Mouse (Mus musculus): Measurements from ENCODE around the gene Ppp1r35. TPM values are rescaled to one million over a fixed set of nuclear protein-coding genes. Genes with fewer than 3 reads are reported as not detected.

The Ppp1r35 gene
- polyA plus RNA-seq, 1 experiment from 2014 or later: 17.0 TPM

- Histone ChIP-seq H3K27ac (ENCODE audit: low read length) (no peak overlapping the region), H3K9me3 (replicated peaks; ENCODE audit: control insufficient read depth, low read length) (no peaks in the 10 kb centered on the region), H3K36me3 (ENCODE audit: control insufficient read depth, insufficient read depth, low read length) (no peaks in the 10 kb centered on the region), H3K9ac (ENCODE audit: low read length) (no peak overlapping the region), H3K27me3 (ENCODE audit: control insufficient read depth, insufficient read depth, low read length) (no peaks in the 10 kb centered on the region), H3K4me3 (replicated peaks; ENCODE audit: low read length) (no peak overlapping the region), H3K4me1 (ENCODE audit: control insufficient read depth, insufficient read depth, low read length) (no peaks in the 10 kb centered on the region), H3K4me2 (ENCODE audit: low read depth, low read length) (no peak overlapping the region)
- 61% methylated on average over 4 of the region's 4 CpGs for WGBS
- ATAC-seq (ENCODE audit: insufficient read depth, low FRiP score): no peak
These were observed 39.0 kb downstream of the Ppp1r35 start for GRCm38 (mm10) chr5:137817466-137818222.

- WGBS: 60% methylated on average over 4 of the region's 4 CpGs
- Histone ChIP-seq H3K4me1 (ENCODE audit: control insufficient read depth, insufficient read depth, low read length) (no peaks in the 10 kb centered on the region), H3K27me3 (ENCODE audit: control insufficient read depth, insufficient read depth, low read length) (no peaks in the 10 kb centered on the region), H3K27ac (ENCODE audit: low read length) (no peak overlapping the region), H3K4me2 (ENCODE audit: low read depth, low read length) (no peak overlapping the region), H3K9ac (ENCODE audit: low read length) (no peak overlapping the region), H3K9me3 (replicated peaks; ENCODE audit: control insufficient read depth, low read length) (no peaks in the 10 kb centered on the region), H3K4me3 (replicated peaks; ENCODE audit: low read length) (no peak overlapping the region), H3K36me3 (ENCODE audit: control insufficient read depth, insufficient read depth, low read length) (no peaks in the 10 kb centered on the region)
- no peak for ATAC-seq (ENCODE audit: insufficient read depth, low FRiP score)
These were observed 43.5 kb downstream of the Ppp1r35 start for GRCm38 (mm10) chr5:137822126-137822525.

- no peak for ATAC-seq (ENCODE audit: insufficient read depth, low FRiP score)
These were observed 44.0 kb downstream of the Ppp1r35 start for GRCm38 (mm10) chr5:137822602-137823001.

GRCm38 (mm10) chr5:137823455-137824045, 44.9 kb downstream of the Ppp1r35 start:
- Histone ChIP-seq H3K4me2 (ENCODE audit: low read depth, low read length) (no peak overlapping the region), H3K4me3 (replicated peaks; ENCODE audit: low read length) (no peak overlapping the region), H3K4me1 (ENCODE audit: control insufficient read depth, insufficient read depth, low read length) (no peaks in the 10 kb centered on the region), H3K36me3 (ENCODE audit: control insufficient read depth, insufficient read depth, low read length) (no peaks in the 10 kb centered on the region), H3K27me3 (ENCODE audit: control insufficient read depth, insufficient read depth, low read length) (no peaks in the 10 kb centered on the region), H3K27ac (ENCODE audit: low read length) (no peak overlapping the region), H3K9ac (ENCODE audit: low read length) (no peak overlapping the region), H3K9me3 (replicated peaks; ENCODE audit: control insufficient read depth, low read length) (no peaks in the 10 kb centered on the region)
- ATAC-seq (ENCODE audit: insufficient read depth, low FRiP score): no peak
- WGBS: 83% methylated on average over 6 of the region's 6 CpGs

More at GRCm38 (mm10) chr5:137822602-137823001, 44.0 kb downstream of the Ppp1r35 start:
- no peaks in the 10 kb centered on the region for H3K9me3 ChIP-seq (replicated peaks; ENCODE audit: control insufficient read depth, low read length)
- H3K27me3 ChIP-seq (ENCODE audit: control insufficient read depth, insufficient read depth, low read length): no peaks in the 10 kb centered on the region
- H3K4me3 ChIP-seq (replicated peaks; ENCODE audit: low read length): no peak overlapping the region
- no peak overlapping the region for H3K27ac ChIP-seq (ENCODE audit: low read length)
- H3K36me3 ChIP-seq (ENCODE audit: control insufficient read depth, insufficient read depth, low read length): no peaks in the 10 kb centered on the region
- no peak overlapping the region for H3K9ac ChIP-seq (ENCODE audit: low read length)
- no peaks in the 10 kb centered on the region for H3K4me1 ChIP-seq (ENCODE audit: control insufficient read depth, insufficient read depth, low read length)
- no peak overlapping the region for H3K4me2 ChIP-seq (ENCODE audit: low read depth, low read length)
- WGBS: 91% methylated on average over 1 of the region's 1 CpGs

- Histone ChIP-seq H3K27ac (ENCODE audit: low read length) (no peak overlapping the region), H3K9ac (ENCODE audit: low read length) (no peak overlapping the region), H3K27me3 (ENCODE audit: control insufficient read depth, insufficient read depth, low read length) (no peaks in the 10 kb centered on the region), H3K4me1 (ENCODE audit: control insufficient read depth, insufficient read depth, low read length) (no peaks in the 10 kb centered on the region), H3K4me2 (ENCODE audit: low read depth, low read length) (no peak overlapping the region), H3K4me3 (replicated peaks; ENCODE audit: low read length) (no peak overlapping the region), H3K36me3 (ENCODE audit: control insufficient read depth, insufficient read depth, low read length) (no peaks in the 10 kb centered on the region), H3K9me3 (replicated peaks; ENCODE audit: control insufficient read depth, low read length) (no peaks in the 10 kb centered on the region)
- WGBS: 85% methylated on average over 3 of the region's 3 CpGs
- no peak for ATAC-seq (ENCODE audit: insufficient read depth, low FRiP score)
These were observed 46.4 kb downstream of the Ppp1r35 start for GRCm38 (mm10) chr5:137825030-137825429.

GRCm38 (mm10) chr5:137825971-137826370, 47.3 kb downstream of the Ppp1r35 start:
- Histone ChIP-seq H3K4me2 (ENCODE audit: low read depth, low read length) (no peak overlapping the region), H3K36me3 (ENCODE audit: control insufficient read depth, insufficient read depth, low read length) (no peaks in the 10 kb centered on the region), H3K4me1 (ENCODE audit: control insufficient read depth, insufficient read depth, low read length) (no peaks in the 10 kb centered on the region), H3K27ac (ENCODE audit: low read length) (no peak overlapping the region), H3K4me3 (replicated peaks; ENCODE audit: low read length) (no peak overlapping the region), H3K9me3 (replicated peaks; ENCODE audit: control insufficient read depth, low read length) (no peaks in the 10 kb centered on the region), H3K9ac (ENCODE audit: low read length) (no peak overlapping the region), H3K27me3 (ENCODE audit: control insufficient read depth, insufficient read depth, low read length) (no peaks in the 10 kb centered on the region)
- no peak for ATAC-seq (ENCODE audit: insufficient read depth, low FRiP score)
- WGBS: 77% methylated on average over 2 of the region's 2 CpGs

GRCm38 (mm10) chr5:137826421-137826820, 47.8 kb downstream of the Ppp1r35 start:
- no peak for ATAC-seq (ENCODE audit: insufficient read depth, low FRiP score)
- H3K4me3 ChIP-seq (replicated peaks; ENCODE audit: low read length): no peak overlapping the region
- WGBS: 50% methylated on average over 7 of the region's 7 CpGs

GRCm38 (mm10) chr5:137828694-137829093, 50.0 kb downstream of the Ppp1r35 start:
- no peak overlapping the region for H3K27ac ChIP-seq (ENCODE audit: low read length)
- H3K9me3 ChIP-seq (replicated peaks; ENCODE audit: control insufficient read depth, low read length): no peaks in the 10 kb centered on the region
- no peak overlapping the region for H3K4me3 ChIP-seq (replicated peaks; ENCODE audit: low read length)
- H3K27me3 ChIP-seq (ENCODE audit: control insufficient read depth, insufficient read depth, low read length): no peaks in the 10 kb centered on the region
- no peak overlapping the region for H3K9ac ChIP-seq (ENCODE audit: low read length)
- WGBS: 81% methylated on average over 6 of the region's 6 CpGs
- no peaks in the 10 kb centered on the region for H3K4me1 ChIP-seq (ENCODE audit: control insufficient read depth, insufficient read depth, low read length)
- H3K4me2 ChIP-seq (ENCODE audit: low read depth, low read length): no peak overlapping the region
- ATAC-seq (ENCODE audit: insufficient read depth, low FRiP score): no peak
- no peaks in the 10 kb centered on the region for H3K36me3 ChIP-seq (ENCODE audit: control insufficient read depth, insufficient read depth, low read length)

More at GRCm38 (mm10) chr5:137826421-137826820, 47.8 kb downstream of the Ppp1r35 start:
- Histone ChIP-seq H3K4me1 (ENCODE audit: control insufficient read depth, insufficient read depth, low read length) (no peaks in the 10 kb centered on the region), H3K27ac (ENCODE audit: low read length) (no peak overlapping the region), H3K9ac (ENCODE audit: low read length) (no peak overlapping the region), H3K9me3 (replicated peaks; ENCODE audit: control insufficient read depth, low read length) (no peaks in the 10 kb centered on the region), H3K4me2 (ENCODE audit: low read depth, low read length) (no peak overlapping the region), H3K27me3 (ENCODE audit: control insufficient read depth, insufficient read depth, low read length) (no peaks in the 10 kb centered on the region), H3K36me3 (ENCODE audit: control insufficient read depth, insufficient read depth, low read length) (no peaks in the 10 kb centered on the region)

Measured in stomach, embryonic 16.5 days (tissue).